Mouse (Mus musculus) lung, adult 2 months (tissue): ENCODE data around the gene Mrpl24.

ENCODE experiments used
- CTCF ChIP-seq: fragments of 200-500 bp; IDR thresholded peaks from 2 replicates; pipeline ENCODE4 v1.5.1; 2011; ENCODE audit warnings: mild to moderate bottlenecking, low read length, control low read depth; ENCODE audit not compliant: insufficient read depth
- POLR2A ChIP-seq: fragments of 200-500 bp; IDR thresholded peaks from 2 replicates; pipeline ENCODE4 v1.6.1; 2011; ENCODE audit warnings: low read depth, mild to moderate bottlenecking, control low read depth, low read length, borderline replicate concordance; ENCODE audit errors: extremely low read depth

DNA sequence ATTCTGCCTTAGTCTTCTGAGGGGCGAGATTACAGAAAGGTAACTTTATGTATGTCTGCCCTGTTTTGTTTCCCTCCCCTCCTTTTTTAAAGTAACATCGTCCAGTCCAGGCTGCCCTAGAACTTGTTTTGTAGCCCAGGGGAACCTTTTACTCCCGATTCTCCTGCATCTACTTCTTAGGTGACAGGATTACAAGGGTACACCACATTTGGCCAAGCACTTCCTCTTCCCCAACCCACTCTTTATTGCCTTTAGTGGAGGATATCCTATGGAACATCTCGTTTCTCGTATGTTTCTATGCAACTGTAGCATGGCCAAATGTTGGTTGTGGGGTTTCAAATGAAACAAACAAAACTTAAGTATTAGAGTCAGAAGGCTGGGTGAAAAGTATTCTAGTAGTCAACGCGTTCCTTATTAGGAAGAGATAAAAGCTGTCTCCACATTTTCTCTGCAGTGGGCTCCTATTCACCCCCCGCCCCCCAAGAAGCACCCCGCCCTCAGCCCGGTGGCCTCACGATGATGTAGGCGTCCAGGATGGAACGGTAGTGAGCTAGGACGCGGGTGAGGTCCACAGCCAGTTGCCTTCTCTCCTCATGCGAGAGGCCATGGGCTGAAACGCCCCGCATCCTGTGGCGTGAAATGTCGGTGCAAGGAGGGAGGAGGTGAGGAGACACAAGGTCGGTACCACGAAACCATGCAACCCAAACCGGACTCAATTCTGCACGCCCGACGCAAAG is 10.2 kb downstream of the Mrpl24 start:
- TF ChIP-seq CTCF (no peak), POLR2A (no peak)
